Mouse (Mus musculus) forebrain, embryonic 12.5 days (tissue): ENCODE results near the gene Psma3. TPM values are rescaled to one million over a fixed set of nuclear protein-coding genes. Genes with fewer than 3 reads are reported as not detected.
"Not testable (repeated sequence)": the region's sequence is repeated elsewhere in the genome, so short reads cannot be mapped to it uniquely, and the experiment has no call there.

Experiments used
- ATAC-seq: fragments of 200-750 bp; cut with Nextera tagmentation; 2 replicates; pipeline ENCODE4 v1.8.0; 2017; ENCODE audit warnings: moderate TSS enrichment; ENCODE audit not compliant: low FRiP score
- H3K27ac ChIP-seq: fragments of 300-500 bp; sonication (generic); 2 replicates; pipeline ENCODE4 v1.5.1; 2016; ENCODE audit warnings: mild to moderate bottlenecking
- H3K27me3 ChIP-seq: fragments of 300-500 bp; sonication (generic); 2 replicates; pipeline ENCODE4 v1.6.1; 2016; ENCODE audit warnings: mild to moderate bottlenecking
- H3K36me3 ChIP-seq: fragments of 300-500 bp; sonication (generic); replicated peaks from 2 replicates; pipeline ENCODE4 v1.6.1; 2016; ENCODE audit warnings: mild to moderate bottlenecking
- H3K4me1 ChIP-seq: fragments of 300-500 bp; sonication (generic); 2 replicates; pipeline ENCODE4 v1.6.1; 2016
- H3K4me2 ChIP-seq: fragments of 300-500 bp; sonication (generic); 2 replicates; pipeline ENCODE4 v1.6.1; 2016; ENCODE audit warnings: mild to moderate bottlenecking, moderate library complexity
- H3K4me3 ChIP-seq: fragments of 300-500 bp; sonication (generic); replicated peaks from 2 replicates; pipeline ENCODE4 v1.5.1; 2016; ENCODE audit warnings: mild to moderate bottlenecking
- H3K9ac ChIP-seq: fragments of 300-500 bp; sonication (generic); 2 replicates; pipeline ENCODE4 v1.6.1; 2016; ENCODE audit warnings: mild to moderate bottlenecking
- H3K9me3 ChIP-seq: fragments of 300-500 bp; sonication (generic); 2 replicates; pipeline ENCODE4 v1.6.1; 2016
- WGBS: fragments of 180-500 bp; shearing (Covaris S2); methylation state at CpG from one replicate; pipeline ENCODE4 v1.1.7; 2016; 5-methylcytosine and 5-hydroxymethylcytosine counted together
- polyA plus RNA-seq: library from polyadenylated mRNA; unstranded; fragments of >200 nt; fragmentation: Nextera tagmentation; extraction: Ambion mirVana; gene quantifications from 2 replicates; pipeline ENCODE4 v1.2.1, GENCODE M21; 2016

The Psma3 gene
- polyA plus RNA-seq, 1 experiment from 2014 or later = 547 TPM

- peaks cover 58% of the 10 kb centered on the region for H3K36me3 ChIP-seq
- no peak for ATAC-seq
- 93% methylated on average over 7 of the region's 7 CpGs for WGBS
- H3K4me1 ChIP-seq = no peaks in the 10 kb centered on the region
- H3K27me3 ChIP-seq = no peaks in the 10 kb centered on the region
- H3K9me3 ChIP-seq = no peaks in the 10 kb centered on the region
- no peak overlapping the region for H3K27ac ChIP-seq
- H3K9ac ChIP-seq = no peak overlapping the region
- no peak overlapping the region for H3K4me3 ChIP-seq
- H3K4me2 ChIP-seq = no peak overlapping the region
Observed at GRCm38 (mm10) chr12:71006901-71007300, 32.5 kb downstream of the Psma3 start.

GRCm38 (mm10) chr12:71009769-71010168 is 35.3 kb downstream of the Psma3 start:
- H3K4me1 ChIP-seq = peaks cover 15% of the 10 kb centered on the region
- no peak overlapping the region for H3K27ac ChIP-seq
- 72% methylated on average over 4 of the region's 4 CpGs for WGBS
- H3K27me3 ChIP-seq = no peaks in the 10 kb centered on the region
- ATAC-seq = no peak
- no peak overlapping the region for H3K9ac ChIP-seq
- H3K36me3 ChIP-seq = peaks cover 54% of the 10 kb centered on the region
- H3K4me3 ChIP-seq = no peak overlapping the region
- H3K4me2 ChIP-seq = no peak overlapping the region
- H3K9me3 ChIP-seq = no peaks in the 10 kb centered on the region

GRCm38 (mm10) chr12:71014845-71015362 is 40.5 kb downstream of the Psma3 start:
- Histone ChIP-seq H3K27me3 (no peaks in the 10 kb centered on the region), H3K9ac (peak overlapping the region; percentile 80), H3K4me3 (peak overlapping the region; percentile 97), H3K9me3 (no peaks in the 10 kb centered on the region), H3K36me3 (peaks cover 20% of the 10 kb centered on the region), H3K4me2 (peak overlapping the region; percentile 76), H3K27ac (peak overlapping the region; percentile 98), H3K4me1 (peaks cover 23% of the 10 kb centered on the region)
- under 1% methylated on average over 32 of the region's 32 CpGs for WGBS
- no peak for ATAC-seq

- H3K9ac ChIP-seq = peak within 1 kb of the TSS; percentile 91
- H3K36me3 ChIP-seq = peaks cover 22% of the 10 kb centered on the region
- peaks cover 23% of the 10 kb centered on the region for H3K4me1 ChIP-seq
- under 1% methylated on average over 61 of the region's 61 CpGs for WGBS
- H3K4me2 ChIP-seq = peak within 1 kb of the TSS; percentile 79
- H3K9me3 ChIP-seq = no peaks in the 10 kb centered on the region
- H3K4me3 ChIP-seq = peak within 1 kb of the TSS; percentile 97
- peak; percentile 98 for ATAC-seq
- H3K27me3 ChIP-seq = no peaks in the 10 kb centered on the region
- peak within 1 kb of the TSS; percentile 98 for H3K27ac ChIP-seq
Observed at GRCm38 (mm10) chr12:71015363-71016210, 41.2 kb downstream of the Psma3 start, which contains the start of gene Arid4a. Gene Arid4a (plus strand): TSS chr12:71015990.

GRCm38 (mm10) chr12:71016211-71016502 is 41.7 kb downstream of the Psma3 start:
- Histone ChIP-seq H3K4me2 (peak overlapping the region; percentile 79), H3K9me3 (no peaks in the 10 kb centered on the region), H3K27me3 (no peaks in the 10 kb centered on the region), H3K36me3 (peaks cover 27% of the 10 kb centered on the region), H3K4me3 (peak overlapping the region; percentile 97), H3K27ac (peak overlapping the region; percentile 96), H3K9ac (peak overlapping the region; percentile 91), H3K4me1 (peaks cover 23% of the 10 kb centered on the region)
- 1% methylated on average over 28 of the region's 33 CpGs for WGBS
- no peak; the same call in 1 of the 2 replicates for ATAC-seq

GRCm38 (mm10) chr12:71016503-71017241 is 42.3 kb downstream of the Psma3 start:
- Histone ChIP-seq H3K4me2 (peak overlapping the region; percentile 79), H3K4me3 (peak overlapping the region; percentile 97), H3K27me3 (no peaks in the 10 kb centered on the region), H3K36me3 (peaks cover 31% of the 10 kb centered on the region), H3K4me1 (peaks cover 23% of the 10 kb centered on the region), H3K27ac (peak overlapping the region; percentile 96), H3K9me3 (no peaks in the 10 kb centered on the region), H3K9ac (peak overlapping the region; percentile 91)
- 0% methylated on average over 32 of the region's 82 CpGs for WGBS
- ATAC-seq = peak; percentile 17

- 17% methylated on average over 5 of the region's 5 CpGs for WGBS
Observed at GRCm38 (mm10) chr12:71017242-71017571, 42.8 kb downstream of the Psma3 start.

GRCm38 (mm10) chr12:71017827-71018226 is 43.4 kb downstream of the Psma3 start:
- WGBS = 88% methylated on average over 10 of the region's 10 CpGs
- H3K4me2 ChIP-seq = peak overlapping the region; percentile 79; the same call in 1 of the 2 replicates

More at GRCm38 (mm10) chr12:71017242-71017571, 42.8 kb downstream of the Psma3 start:
- Histone ChIP-seq H3K4me3 (peak overlapping the region; percentile 97), H3K36me3 (peaks cover 32% of the 10 kb centered on the region), H3K9ac (peak overlapping the region; percentile 91), H3K27me3 (no peaks in the 10 kb centered on the region), H3K27ac (peak overlapping the region; percentile 96; the same call in 1 of the 2 replicates), H3K9me3 (no peaks in the 10 kb centered on the region), H3K4me1 (peaks cover 23% of the 10 kb centered on the region), H3K4me2 (peak overlapping the region; percentile 79)
- ATAC-seq = no peak

GRCm38 (mm10) chr12:71019211-71019610 is 44.8 kb downstream of the Psma3 start:
- H3K9ac ChIP-seq = no peak overlapping the region

More at GRCm38 (mm10) chr12:71017827-71018226, 43.4 kb downstream of the Psma3 start:
- H3K27ac ChIP-seq = no peak overlapping the region
- ATAC-seq = no peak
- H3K36me3 ChIP-seq = peaks cover 32% of the 10 kb centered on the region
- H3K4me1 ChIP-seq = peaks cover 20% of the 10 kb centered on the region
- no peaks in the 10 kb centered on the region for H3K9me3 ChIP-seq
- no peaks in the 10 kb centered on the region for H3K27me3 ChIP-seq
- no peak overlapping the region for H3K9ac ChIP-seq
- H3K4me3 ChIP-seq = no peak overlapping the region

GRCm38 (mm10) chr12:71024411-71024810 is 50.0 kb downstream of the Psma3 start:
- Histone ChIP-seq H3K9ac (no peak overlapping the region), H3K27me3 (no peaks in the 10 kb centered on the region), H3K27ac (no peak overlapping the region), H3K4me3 (no peak overlapping the region), H3K4me1 (no peaks in the 10 kb centered on the region), H3K36me3 (peaks cover 84% of the 10 kb centered on the region), H3K4me2 (no peak overlapping the region), H3K9me3 (no peaks in the 10 kb centered on the region)
- ATAC-seq = no peak
- WGBS = 96% methylated on average over 10 of the region's 10 CpGs

More at GRCm38 (mm10) chr12:71019211-71019610, 44.8 kb downstream of the Psma3 start:
- H3K9me3 ChIP-seq = no peaks in the 10 kb centered on the region
- no peaks in the 10 kb centered on the region for H3K27me3 ChIP-seq
- peaks cover 42% of the 10 kb centered on the region for H3K36me3 ChIP-seq
- peaks cover 10% of the 10 kb centered on the region for H3K4me1 ChIP-seq
- no peak overlapping the region for H3K27ac ChIP-seq
- H3K4me2 ChIP-seq = no peak overlapping the region
- WGBS = 93% methylated on average over 8 of the region's 8 CpGs
- H3K4me3 ChIP-seq = no peak overlapping the region
- no peak for ATAC-seq

GRCm38 (mm10) chr12:71028265-71028664 is 53.8 kb downstream of the Psma3 start:
- WGBS = 92% methylated on average over 8 of the region's 8 CpGs
- H3K4me2 ChIP-seq, H3K4me1 ChIP-seq, H3K4me3 ChIP-seq, H3K9ac ChIP-seq, H3K9me3 ChIP-seq, H3K27me3 ChIP-seq, ATAC-seq, H3K27ac ChIP-seq: not testable (repeated sequence)
- peaks cover 73% of the 10 kb centered on the region for H3K36me3 ChIP-seq

GRCm38 (mm10) chr12:71030260-71030659 is 55.8 kb downstream of the Psma3 start:
- Histone ChIP-seq H3K9ac (no peak overlapping the region), H3K4me3 (no peak overlapping the region), H3K27me3 (no peaks in the 10 kb centered on the region), H3K27ac (no peak overlapping the region), H3K9me3 (no peaks in the 10 kb centered on the region), H3K4me1 (no peaks in the 10 kb centered on the region; the same call in 1 of the 2 replicates), H3K4me2 (no peak overlapping the region), H3K36me3 (peaks cover 55% of the 10 kb centered on the region)
- ATAC-seq = no peak
- 91% methylated on average over 8 of the region's 8 CpGs for WGBS
